Mouse (Mus musculus) myocyte (in vitro differentiated cells): Measurements from ENCODE around the gene Ctdsp1.

Source experiments
- E2F4 ChIP-seq: IDR thresholded peaks from one replicate; pipeline ENCODE4 v1.6.1; 2011; ENCODE audit warnings: mild to moderate bottlenecking, control low read depth, moderate library complexity; ENCODE audit not compliant: insufficient read depth
- MAX ChIP-seq: IDR thresholded peaks from one replicate; pipeline ENCODE4 v1.6.1; 2011; ENCODE audit warnings: low read depth, mild to moderate bottlenecking, control low read depth
- MYOD1 ChIP-seq, 3 experiments: IDR thresholded peaks; one replicate each; pipeline ENCODE4 v1.6.1; 2011; ENCODE audit warnings: control low read depth in 2 of 3, low read depth in 2 of 3, mild to moderate bottlenecking in 2 of 3, moderate library complexity in 1 of 3; ENCODE audit not compliant: insufficient read length in 2 of 3, control insufficient read depth in 1 of 3
- MYOG ChIP-seq, 3 experiments: IDR thresholded peaks; one replicate each; pipeline ENCODE4 v1.6.1; 2011; ENCODE audit warnings: control low read depth in 2 of 3, low read depth in 2 of 3, mild to moderate bottlenecking in 2 of 3; ENCODE audit not compliant: insufficient read length in 2 of 3, control insufficient read depth in 1 of 3, insufficient read depth in 1 of 3
- POLR2A ChIP-seq: IDR thresholded peaks from one replicate; pipeline ENCODE4 v1.6.1; 2011; ENCODE audit warnings: low read depth, mild to moderate bottlenecking, control low read depth, moderate library complexity; ENCODE audit not compliant: insufficient read length
- TCF12 ChIP-seq: IDR thresholded peaks from one replicate; pipeline ENCODE4 v1.6.1; 2011; ENCODE audit warnings: mild to moderate bottlenecking, control low read depth; ENCODE audit not compliant: poor library complexity, insufficient read depth, severe bottlenecking
- USF1 ChIP-seq: IDR thresholded peaks from one replicate; pipeline ENCODE4 v1.6.1; 2011; ENCODE audit warnings: low read depth, mild to moderate bottlenecking, control low read depth, moderate library complexity

DNA sequence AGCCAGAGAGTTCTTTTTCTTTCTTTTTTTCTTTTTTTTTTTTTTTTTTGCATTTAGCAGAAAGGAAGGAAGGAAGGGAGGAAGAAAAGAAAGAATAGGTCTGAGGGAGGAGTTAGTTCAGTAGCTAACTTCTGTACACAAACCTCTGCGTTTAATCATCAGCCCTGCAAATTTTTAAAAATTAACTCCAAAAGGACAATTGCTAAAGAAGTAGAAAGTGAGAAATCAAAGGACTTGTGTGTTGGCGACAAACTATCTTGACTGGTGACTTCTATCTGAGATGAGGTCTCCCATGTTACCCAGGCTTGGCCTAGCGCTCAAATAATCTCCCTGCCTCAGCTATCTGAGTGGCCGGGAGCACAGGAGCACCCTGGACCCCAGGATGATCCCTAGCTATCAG is 12.9 kb downstream of the Ctdsp1 start:
- TF ChIP-seq MYOD1 (IDR thresholded peaks at IDR 0.05; ENCODE audit: control insufficient read depth in 1 of 3, insufficient read length in 2 of 3, low read depth in 2 of 3) (no peak), USF1 (no peak), POLR2A (no peak), TCF12 (no peak), MYOG (IDR thresholded peaks at IDR 0.05; ENCODE audit: control insufficient read depth in 1 of 3, insufficient read depth in 1 of 3, insufficient read length in 2 of 3, low read depth in 2 of 3) (no peak), E2F4 (no peak), MAX (no peak)
